Mouse (Mus musculus) liver, embryonic 11.5 days (tissue): ENCODE measurements at regions not wholly inside any gene's neighbourhood (a gene's known extent, or its start where the extent isn't known, plus 50 kb on each side); places are given as distances from the start of the nearest gene placed in this dataset.

Source experiments
- ATAC-seq: fragments of 200-750 bp; cut with Nextera tagmentation; replicated peaks from 2 replicates; pipeline ENCODE4 v1.8.0; 2017; ENCODE audit warnings: moderate number of reproducible peaks, mild to moderate bottlenecking, moderate TSS enrichment, moderate library complexity; ENCODE audit not compliant: low FRiP score
- DNase-seq: peaks from one replicate; pipeline ENCODE4 v3.0.0-alpha.2; 2017; ENCODE audit warnings: low spot score
- H3K27ac ChIP-seq: fragments of 300-500 bp; sonication (generic); 2 replicates; pipeline ENCODE4 v1.5.1; 2014; ENCODE audit warnings: mild to moderate bottlenecking, low read depth, low read length, control low read depth
- H3K27me3 ChIP-seq: fragments of 300-500 bp; sonication (generic); replicated peaks from 2 replicates; pipeline ENCODE4 v1.6.1; 2014; ENCODE audit warnings: low read length, mixed read lengths; ENCODE audit not compliant: control insufficient read depth, insufficient read depth
- H3K36me3 ChIP-seq: fragments of 300-500 bp; sonication (generic); 2 replicates; pipeline ENCODE4 v1.6.1; 2014; ENCODE audit warnings: mild to moderate bottlenecking, low read length, moderate library complexity, mixed read lengths; ENCODE audit not compliant: control insufficient read depth, insufficient read depth
- H3K4me1 ChIP-seq: fragments of 300-500 bp; sonication (generic); replicated peaks from 2 replicates; pipeline ENCODE4 v1.6.1; 2014; ENCODE audit warnings: low read length, mixed read lengths; ENCODE audit not compliant: control insufficient read depth, insufficient read depth
- H3K4me2 ChIP-seq: fragments of 300-500 bp; sonication (generic); 2 replicates; pipeline ENCODE4 v1.6.1; 2014; ENCODE audit warnings: mild to moderate bottlenecking, control low read depth, moderate library complexity
- H3K4me3 ChIP-seq: fragments of 300-500 bp; sonication (generic); 2 replicates; pipeline ENCODE4 v1.5.1; 2014; ENCODE audit warnings: low read depth, low read length, control low read depth
- H3K9ac ChIP-seq: fragments of 300-500 bp; sonication (generic); 2 replicates; pipeline ENCODE4 v1.6.1; 2014; ENCODE audit warnings: low read depth, low read length, control low read depth
- H3K9me3 ChIP-seq: fragments of 300-500 bp; sonication (generic); 2 replicates; pipeline ENCODE4 v1.6.1; 2016; ENCODE audit warnings: low read length, inconsistent platforms, mixed read lengths; ENCODE audit not compliant: control insufficient read depth
- WGBS: fragments of 180-500 bp; shearing (Covaris S2); extraction: QIAGEN DNeasy Blood & Tissue Kit; methylation state at CpG from one replicate; pipeline ENCODE4 v1.1.7; 2014; 5-methylcytosine and 5-hydroxymethylcytosine counted together

DNA sequence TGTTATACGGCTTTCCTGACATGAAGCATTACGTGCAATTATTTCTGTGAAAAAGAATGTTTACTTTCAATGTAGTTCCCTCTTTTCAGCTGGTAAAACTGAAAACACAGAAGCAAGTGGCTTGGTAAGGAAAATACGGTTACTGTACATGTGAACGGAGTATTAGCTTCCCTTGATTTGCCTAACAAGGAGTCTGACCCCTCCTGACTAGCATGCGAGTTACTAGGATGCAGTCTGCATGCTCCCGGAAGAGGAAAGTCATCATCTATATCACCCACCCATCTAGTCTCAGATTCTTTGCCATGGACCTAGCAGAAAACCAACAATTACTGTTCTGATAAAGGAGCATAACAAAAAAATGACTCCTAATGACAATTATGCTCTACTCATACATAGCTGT is 611.5 kb downstream of the Slc22a22 start:
- Histone ChIP-seq H3K9ac (no peak overlapping the region), H3K36me3 (no peaks in the 10 kb centered on the region), H3K4me2 (no peak overlapping the region), H3K9me3 (no peaks in the 10 kb centered on the region), H3K4me1 (no peaks in the 10 kb centered on the region), H3K4me3 (no peak overlapping the region), H3K27ac (no peak overlapping the region), H3K27me3 (no peaks in the 10 kb centered on the region)
- WGBS, result 83% methylated on average over 6 of the region's 6 CpGs
- no peak for DNase-seq
- ATAC-seq, result no peak

GRCm38 (mm10) chr15:56865035-56865804 is 612.2 kb downstream of the Slc22a22 start:
- H3K36me3 ChIP-seq, result no peaks in the 10 kb centered on the region
- no peaks in the 10 kb centered on the region for H3K9me3 ChIP-seq
- no peak overlapping the region for H3K27ac ChIP-seq
- no peak overlapping the region for H3K4me2 ChIP-seq
- no peak overlapping the region for H3K4me3 ChIP-seq
- DNase-seq (no peak), ATAC-seq (no peak)
- H3K9ac ChIP-seq, result no peak overlapping the region
- H3K27me3 ChIP-seq, result no peaks in the 10 kb centered on the region
- H3K4me1 ChIP-seq, result no peaks in the 10 kb centered on the region
- 53% methylated on average over 4 of the region's 4 CpGs for WGBS

DNA sequence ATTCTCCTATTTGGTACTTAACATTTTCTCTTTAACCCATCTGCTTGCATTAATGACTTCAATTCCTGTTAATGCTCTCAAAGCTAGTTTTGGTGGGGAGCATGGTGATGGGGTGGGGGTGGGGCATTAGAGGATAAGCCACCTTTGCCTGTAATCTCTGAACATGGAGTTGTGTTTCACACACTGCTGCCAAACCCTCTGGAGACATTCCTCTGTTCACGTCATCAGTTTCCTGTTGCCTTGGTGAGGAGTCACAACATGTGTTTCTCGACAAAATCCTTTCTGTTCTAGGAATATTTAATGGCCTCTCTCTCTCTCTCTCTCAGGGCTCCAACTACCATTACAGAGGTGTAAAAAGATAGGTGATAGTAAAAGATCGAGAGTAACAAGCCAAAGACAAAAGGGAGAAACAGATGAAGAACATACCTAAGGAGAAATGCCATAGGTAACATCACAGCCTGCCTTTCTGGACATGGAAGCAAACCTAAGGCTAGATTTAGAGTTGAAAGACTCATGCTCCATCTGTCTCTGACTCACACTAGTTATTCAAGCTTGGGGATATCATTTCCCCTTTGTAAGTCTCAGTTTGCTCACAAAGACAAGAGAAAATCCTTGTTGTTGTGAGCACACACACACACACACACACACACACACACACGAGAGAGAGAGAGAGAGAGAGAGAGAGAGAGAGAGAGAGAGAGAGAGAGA is 618.6 kb downstream of the Slc22a22 start:
- no peak overlapping the region for H3K4me3 ChIP-seq
- 52% methylated on average over 4 of the region's 4 CpGs for WGBS
- ATAC-seq, result no peak
- H3K27me3 ChIP-seq, result no peaks in the 10 kb centered on the region
- DNase-seq, result no peak
- no peak overlapping the region for H3K9ac ChIP-seq
- no peak overlapping the region for H3K27ac ChIP-seq
- H3K9me3 ChIP-seq, result no peaks in the 10 kb centered on the region
- no peaks in the 10 kb centered on the region for H3K36me3 ChIP-seq
- H3K4me2 ChIP-seq, result no peak overlapping the region
- H3K4me1 ChIP-seq, result no peaks in the 10 kb centered on the region

DNA sequence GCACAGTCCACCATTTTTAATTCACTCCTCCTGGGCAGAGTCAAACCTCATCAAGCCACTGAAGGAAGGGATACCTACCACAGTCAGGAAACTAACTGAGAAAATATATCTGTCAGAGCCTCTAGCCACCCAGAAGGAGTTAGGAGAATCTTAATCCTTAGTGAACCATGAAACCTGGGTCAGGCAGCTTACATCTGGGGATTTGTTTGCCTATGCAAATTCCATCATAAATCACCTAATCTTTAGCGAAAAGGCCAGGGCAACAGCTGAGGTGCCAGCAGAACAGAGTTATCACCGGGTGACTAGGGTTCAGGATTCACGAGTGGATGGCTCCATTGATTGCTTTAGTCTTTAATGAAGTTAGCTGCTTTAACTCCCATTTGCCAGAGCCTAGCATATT is 619.3 kb downstream of the Slc22a22 start:
- Histone ChIP-seq H3K9me3 (no peaks in the 10 kb centered on the region), H3K27me3 (no peaks in the 10 kb centered on the region), H3K4me1 (no peaks in the 10 kb centered on the region), H3K36me3 (no peaks in the 10 kb centered on the region), H3K9ac (no peak overlapping the region), H3K4me2 (no peak overlapping the region), H3K4me3 (no peak overlapping the region), H3K27ac (no peak overlapping the region)
- ATAC-seq, result no peak
- WGBS, result 45% methylated on average over 3 of the region's 3 CpGs
- DNase-seq, result no peak

DNA sequence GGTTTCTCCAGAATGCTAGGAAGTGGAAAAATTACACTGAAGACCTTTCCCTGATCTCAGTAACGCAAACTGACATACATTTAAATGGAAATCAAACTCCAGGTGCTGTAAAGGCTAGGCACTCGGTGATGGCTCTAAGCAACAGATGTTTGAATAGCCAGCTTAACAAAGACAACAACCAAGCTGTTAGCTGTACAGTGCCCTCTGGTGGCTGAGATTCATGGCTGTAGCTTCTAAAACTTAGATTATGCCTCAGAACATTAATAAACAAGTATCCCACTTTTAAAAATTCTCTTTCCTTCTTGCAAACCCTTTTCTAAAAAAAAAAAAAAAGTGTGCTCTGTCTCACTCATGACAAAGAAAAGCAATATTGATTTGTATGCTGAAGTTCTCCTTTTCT is 621.4 kb downstream of the Slc22a22 start:
- DNase-seq, result no peak
- no peak overlapping the region for H3K4me2 ChIP-seq
- no peak overlapping the region for H3K9ac ChIP-seq
- H3K36me3 ChIP-seq, result no peaks in the 10 kb centered on the region
- no peaks in the 10 kb centered on the region for H3K4me1 ChIP-seq
- 19% methylated on average over 2 of the region's 2 CpGs for WGBS
- no peak overlapping the region for H3K4me3 ChIP-seq
- no peak overlapping the region for H3K27ac ChIP-seq
- H3K27me3 ChIP-seq, result no peaks in the 10 kb centered on the region
- no peak for ATAC-seq
- no peaks in the 10 kb centered on the region for H3K9me3 ChIP-seq

DNA sequence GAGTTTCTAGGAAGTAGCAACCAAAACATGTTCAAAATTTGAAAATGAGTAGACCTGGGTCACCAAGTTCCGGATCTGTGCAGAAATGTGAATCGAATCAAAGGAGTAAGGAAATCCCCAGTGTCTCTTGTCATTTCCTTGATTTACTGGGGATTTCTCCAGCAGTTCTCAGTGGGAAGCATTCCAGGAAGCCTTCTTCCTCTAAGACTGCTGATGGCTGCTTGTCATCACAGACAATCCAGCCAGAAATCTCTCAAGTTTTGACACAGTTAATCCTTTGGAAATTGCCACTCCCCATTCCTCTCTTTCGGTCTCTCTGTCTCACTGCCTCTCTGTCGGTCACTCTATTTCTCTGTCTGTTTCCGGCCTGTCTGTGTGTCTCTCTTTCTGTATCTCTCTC is 624.3 kb downstream of the Slc22a22 start:
- no peak for ATAC-seq
- no peak overlapping the region for H3K27ac ChIP-seq
- H3K4me1 ChIP-seq, result no peaks in the 10 kb centered on the region

DNA sequence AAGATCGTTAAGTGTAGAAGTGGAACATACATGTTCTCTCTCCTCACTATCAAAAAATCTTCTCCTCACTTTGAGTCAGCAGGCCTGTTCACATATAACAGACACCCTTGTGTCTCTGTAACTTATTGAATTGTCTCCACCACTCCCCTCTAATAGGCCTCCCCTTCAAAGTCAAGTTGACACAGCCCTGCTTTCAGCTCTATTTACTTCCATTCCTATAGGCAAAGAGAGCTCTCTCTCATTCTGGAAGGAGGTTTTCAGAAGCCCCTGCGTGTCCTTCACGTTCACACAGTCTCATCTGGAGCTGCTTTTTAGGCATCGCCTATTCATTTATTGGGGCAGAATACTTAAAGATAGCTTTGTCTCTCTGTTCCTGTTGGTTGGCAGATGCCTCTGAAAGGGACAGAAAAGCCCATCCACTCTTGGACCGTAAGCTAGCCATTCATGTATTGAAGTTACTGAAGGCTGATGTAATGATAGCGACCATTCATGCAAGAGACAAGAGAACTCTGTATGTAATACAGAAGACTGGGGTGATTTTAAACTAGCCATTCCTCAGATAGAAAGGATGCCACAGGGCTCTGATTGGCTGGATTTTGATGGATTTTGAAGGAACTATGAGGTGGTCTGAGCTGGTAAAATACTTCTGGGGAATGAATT is 629.8 kb downstream of the Slc22a22 start:
- Histone ChIP-seq H3K27me3 (no peaks in the 10 kb centered on the region), H3K9me3 (no peaks in the 10 kb centered on the region), H3K27ac (no peak overlapping the region), H3K4me2 (no peak overlapping the region), H3K4me3 (no peak overlapping the region), H3K4me1 (no peaks in the 10 kb centered on the region), H3K36me3 (no peaks in the 10 kb centered on the region), H3K9ac (no peak overlapping the region)
- ATAC-seq, result no peak
- DNase-seq, result no peak
- WGBS, result 88% methylated on average over 6 of the region's 6 CpGs

More for the DNA sequence above, 624.3 kb downstream of the Slc22a22 start:
- H3K9me3 ChIP-seq, result no peaks in the 10 kb centered on the region
- H3K9ac ChIP-seq, result no peak overlapping the region
- no peaks in the 10 kb centered on the region for H3K36me3 ChIP-seq
- no peaks in the 10 kb centered on the region for H3K27me3 ChIP-seq
- DNase-seq, result no peak
- no peak overlapping the region for H3K4me2 ChIP-seq
- H3K4me3 ChIP-seq, result no peak overlapping the region
- 67% methylated on average over 5 of the region's 5 CpGs for WGBS

- Histone ChIP-seq H3K4me2 (no peak overlapping the region), H3K4me3 (no peak overlapping the region), H3K36me3 (no peaks in the 10 kb centered on the region), H3K27me3 (no peaks in the 10 kb centered on the region), H3K9me3 (no peaks in the 10 kb centered on the region), H3K27ac (no peak overlapping the region), H3K9ac (no peak overlapping the region), H3K4me1 (no peaks in the 10 kb centered on the region)
- WGBS, result 44% methylated on average over 1 of the region's 1 CpGs
- ATAC-seq (no peak), DNase-seq (no peak)
Observed at GRCm38 (mm10) chr15:56844574-56844973, 632.9 kb downstream of the Slc22a22 start.
